Mouse (Mus musculus): ENCODE measurements at regions not wholly inside any gene's neighbourhood (a gene's known extent, or its start where the extent isn't known, plus 50 kb on each side); places are given as distances from the start of the nearest gene placed in this dataset.

DNA sequence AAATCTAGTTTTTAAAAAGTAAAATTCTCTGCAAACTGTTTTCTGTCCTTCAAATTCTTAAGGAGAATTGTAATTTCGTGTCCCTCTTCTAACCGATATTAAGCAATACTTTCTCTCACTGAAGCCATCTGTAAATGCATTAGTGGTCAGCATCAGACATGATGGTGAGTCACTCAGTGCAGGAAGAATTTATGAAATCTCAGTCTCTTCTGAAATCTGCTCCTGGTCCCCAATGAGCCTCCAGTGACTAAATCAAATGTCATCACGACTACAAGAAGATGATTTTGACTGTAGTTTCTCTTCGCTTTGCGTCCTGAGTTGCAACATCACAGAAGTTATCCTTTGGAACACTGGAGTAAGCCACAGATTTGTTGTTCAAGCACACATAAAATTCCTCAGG, 175.7 kb downstream of the Nsun3 start:
- TF ChIP-seq CTCF (IDR thresholded peaks at IDR 0.05; ENCODE audit: control insufficient read depth, insufficient read depth, insufficient read length) (no peak), MYOG (IDR thresholded peaks at IDR 0.05; ENCODE audit: control insufficient read depth, extremely low read depth, insufficient read length) (no peak), USF1 (IDR thresholded peaks at IDR 0.05; ENCODE audit: low read depth) (no peak)

All from C2C12 (cell line).